Mouse (Mus musculus) ES-E14 (cell line): ENCODE measurements at regions not wholly inside any gene's neighbourhood (a gene's known extent, or its start where the extent isn't known, plus 50 kb on each side); places are given as distances from the start of the nearest gene placed in this dataset.

Experiments
- MAFK ChIP-seq: IDR thresholded peaks from 2 replicates; pipeline ENCODE4 v1.6.1; 2014; ENCODE audit warnings: mild to moderate bottlenecking, low read depth, low read length, inconsistent platforms; ENCODE audit not compliant: insufficient read depth
- ZC3H11A ChIP-seq: IDR thresholded peaks from 2 replicates; pipeline ENCODE4 v1.6.1; 2012; ENCODE audit warnings: low read depth, mild to moderate bottlenecking, inconsistent platforms, low read length, borderline replicate concordance
- ZNF384 ChIP-seq: IDR thresholded peaks from 2 replicates; pipeline ENCODE4 v1.6.1; 2012; ENCODE audit warnings: low read depth, low read length, inconsistent platforms

DNA sequence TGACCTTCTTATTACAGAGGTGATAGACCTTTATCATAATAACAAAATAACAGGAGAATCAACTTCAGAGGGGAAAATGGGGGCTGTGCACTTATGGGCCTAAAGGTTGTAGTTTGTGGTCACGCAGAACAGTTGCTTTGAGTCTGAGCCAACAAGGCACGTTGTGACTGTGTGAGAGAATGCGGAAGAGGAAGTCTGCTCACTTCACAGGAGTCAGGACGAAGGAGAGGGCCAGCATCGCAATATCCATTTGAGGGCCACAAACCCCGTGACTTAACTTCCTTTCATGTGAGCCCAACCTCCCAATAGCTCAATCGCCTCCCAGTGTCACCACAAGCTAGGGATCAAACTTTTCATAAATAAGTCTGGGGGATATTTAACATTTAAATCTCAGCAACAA lies 246.6 kb upstream of the Jarid2 start:
- no peak for TF ChIP-seq ZNF384
- TF ChIP-seq ZC3H11A: no peak
- TF ChIP-seq MAFK: no peak
